Mouse (Mus musculus): ENCODE data around the gene Cab39l.

The Cab39l gene

GRCm38 (mm10) chr14:59470781-59471180 is 30.0 kb downstream of the Cab39l start:
- H3K4me1 ChIP-seq (replicated peaks; ENCODE audit: low read depth, low read length), result peaks cover 8% of the 10 kb centered on the region
- no peaks in the 10 kb centered on the region; the same call in 1 of the 2 replicates for H3K36me3 ChIP-seq (ENCODE audit: insufficient read depth, low read length)
- TF ChIP-seq CTCF (conservative IDR thresholded peaks at IDR 0.05; ENCODE audit: low read length) (no peak), NANOG (IDR thresholded peaks at IDR 0.05; ENCODE audit: borderline replicate concordance, low read length) (no peak), POU5F1 (IDR thresholded peaks at IDR 0.05; ENCODE audit: borderline replicate concordance, low read length) (no peak)
- H3K9me3 ChIP-seq (ENCODE audit: low read length), result no peaks in the 10 kb centered on the region
- no peak overlapping the region for H3K4me3 ChIP-seq (replicated peaks; ENCODE audit: low read length)
- no peaks in the 10 kb centered on the region for H3K27me3 ChIP-seq (ENCODE audit: insufficient read depth, low read length)

- TF ChIP-seq POU5F1 (IDR thresholded peaks at IDR 0.05; ENCODE audit: borderline replicate concordance, low read length) (no peak), NANOG (IDR thresholded peaks at IDR 0.05; ENCODE audit: borderline replicate concordance, low read length) (no peak), CTCF (conservative IDR thresholded peaks at IDR 0.05; ENCODE audit: low read length) (no peak)
- H3K4me3 ChIP-seq (replicated peaks; ENCODE audit: low read length), result no peak overlapping the region
- H3K36me3 ChIP-seq (ENCODE audit: insufficient read depth, low read length), result no peaks in the 10 kb centered on the region
- H3K9me3 ChIP-seq (ENCODE audit: low read length), result no peaks in the 10 kb centered on the region
- no peaks in the 10 kb centered on the region for H3K27me3 ChIP-seq (ENCODE audit: insufficient read depth, low read length)
- H3K4me1 ChIP-seq (replicated peaks; ENCODE audit: low read depth, low read length), result no peaks in the 10 kb centered on the region
Measured at GRCm38 (mm10) chr14:59478699-59479098, 37.9 kb downstream of the Cab39l start.

DNA sequence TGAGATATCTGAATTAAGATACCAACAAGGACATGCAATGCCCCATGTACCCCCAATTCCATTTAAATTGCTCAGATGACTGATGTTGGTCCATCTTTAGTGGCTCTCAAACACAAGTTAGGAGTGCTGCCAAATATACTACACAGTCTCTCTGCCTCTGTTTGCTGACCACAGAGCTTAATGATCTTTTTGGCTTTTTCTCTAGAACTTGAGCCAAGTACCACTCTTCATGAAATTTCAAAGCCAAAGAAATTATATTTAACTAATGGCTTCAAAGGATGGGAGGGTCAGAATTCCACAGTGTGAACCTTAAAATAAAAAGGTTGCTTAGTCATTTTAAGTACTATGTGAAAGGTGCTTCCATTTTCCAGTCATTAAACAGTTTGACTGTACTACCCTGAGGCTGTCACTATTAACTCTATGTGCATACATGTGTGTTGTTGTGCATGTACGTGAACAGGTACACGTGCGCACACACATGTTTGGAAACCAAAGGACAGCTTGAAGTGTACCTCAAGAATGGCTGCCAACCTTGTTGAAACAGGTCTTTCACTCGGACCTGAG is 44.6 kb downstream of the Cab39l start:
- no peak for TF ChIP-seq CTCF (conservative IDR thresholded peaks at IDR 0.05; ENCODE audit: low read length)

GRCm38 (mm10) chr14:59492376-59492775 is 51.6 kb downstream of the Cab39l start:
- H3K27me3 ChIP-seq (ENCODE audit: insufficient read depth, low read length), result no peaks in the 10 kb centered on the region
- TF ChIP-seq CTCF (conservative IDR thresholded peaks at IDR 0.05; ENCODE audit: low read length) (no peak), POU5F1 (IDR thresholded peaks at IDR 0.05; ENCODE audit: borderline replicate concordance, low read length) (no peak), NANOG (IDR thresholded peaks at IDR 0.05; ENCODE audit: borderline replicate concordance, low read length) (no peak)
- no peaks in the 10 kb centered on the region for H3K9me3 ChIP-seq (ENCODE audit: low read length)
- H3K36me3 ChIP-seq (ENCODE audit: insufficient read depth, low read length), result no peaks in the 10 kb centered on the region
- H3K4me1 ChIP-seq (replicated peaks; ENCODE audit: low read depth, low read length), result no peaks in the 10 kb centered on the region
- H3K4me3 ChIP-seq (replicated peaks; ENCODE audit: low read length), result no peak overlapping the region

More for the DNA sequence above, 44.6 kb downstream of the Cab39l start:
- Histone ChIP-seq H3K4me3 (replicated peaks; ENCODE audit: low read length) (no peak overlapping the region), H3K9me3 (ENCODE audit: low read length) (no peaks in the 10 kb centered on the region), H3K27me3 (ENCODE audit: insufficient read depth, low read length) (no peaks in the 10 kb centered on the region), H3K36me3 (ENCODE audit: insufficient read depth, low read length) (no peaks in the 10 kb centered on the region), H3K4me1 (replicated peaks; ENCODE audit: low read depth, low read length) (no peaks in the 10 kb centered on the region)

DNA sequence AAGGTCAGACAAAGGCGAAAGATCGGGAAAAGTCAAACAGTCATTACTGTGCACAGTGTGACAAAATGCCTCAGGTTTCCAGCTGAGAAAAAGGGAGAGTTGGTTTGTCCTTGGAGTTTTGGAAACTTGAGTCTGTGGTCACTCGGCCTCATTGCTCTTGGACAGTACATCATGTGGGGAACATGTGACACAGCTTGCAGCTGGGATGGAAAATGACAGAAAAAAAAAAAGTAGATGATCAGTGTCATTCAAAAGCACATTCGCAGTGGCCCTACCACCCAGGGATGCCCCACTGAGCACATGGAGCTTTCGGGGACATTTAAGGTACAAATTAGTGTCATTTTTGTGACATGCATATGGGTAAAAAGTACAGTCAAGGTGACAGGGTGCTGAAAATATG is 57.2 kb downstream of the Cab39l start:
- Histone ChIP-seq H3K27me3 (ENCODE audit: insufficient read depth, low read length) (no peaks in the 10 kb centered on the region), H3K36me3 (ENCODE audit: insufficient read depth, low read length) (0 out of 2 replicates have a peak, but pooled peaks cover 2% of the 10 kb centered on the region), H3K9me3 (ENCODE audit: low read length) (no peaks in the 10 kb centered on the region), H3K4me3 (replicated peaks; ENCODE audit: low read length) (no peak overlapping the region), H3K4me1 (replicated peaks; ENCODE audit: low read depth, low read length) (no peaks in the 10 kb centered on the region)
- TF ChIP-seq NANOG (IDR thresholded peaks at IDR 0.05; ENCODE audit: borderline replicate concordance, low read length) (no peak), POU5F1 (IDR thresholded peaks at IDR 0.05; ENCODE audit: borderline replicate concordance, low read length) (no peak), CTCF (conservative IDR thresholded peaks at IDR 0.05; ENCODE audit: low read length) (no peak)

DNA sequence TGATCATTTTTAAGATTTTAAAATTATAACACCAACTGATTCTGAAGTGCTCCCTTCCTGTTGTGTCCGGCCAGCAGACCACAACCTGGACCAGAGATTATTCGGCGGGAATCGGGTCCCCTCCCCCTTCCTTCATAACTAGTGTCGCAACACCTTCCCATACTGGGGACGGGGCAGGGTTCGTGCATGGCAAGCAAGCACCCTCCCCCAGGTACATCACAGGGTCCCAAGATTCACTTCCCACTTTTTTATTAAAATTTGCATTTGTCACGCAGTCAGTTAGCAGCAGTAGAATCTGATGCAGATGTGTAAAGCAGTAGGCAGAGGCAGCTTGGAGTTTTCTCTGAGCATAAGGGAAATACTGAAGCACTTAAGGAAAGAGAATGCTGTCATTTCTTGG is 64.1 kb downstream of the Cab39l start:
- no peak for TF ChIP-seq CTCF (conservative IDR thresholded peaks at IDR 0.05; ENCODE audit: low read length)
- no peak for TF ChIP-seq NANOG (IDR thresholded peaks at IDR 0.05; ENCODE audit: borderline replicate concordance, low read length)
- no peak for TF ChIP-seq POU5F1 (IDR thresholded peaks at IDR 0.05; ENCODE audit: borderline replicate concordance, low read length)
- no peaks in the 10 kb centered on the region for H3K4me1 ChIP-seq (replicated peaks; ENCODE audit: low read depth, low read length)
- no peaks in the 10 kb centered on the region for H3K27me3 ChIP-seq (ENCODE audit: insufficient read depth, low read length)
- H3K9me3 ChIP-seq (ENCODE audit: low read length), result no peaks in the 10 kb centered on the region
- no peak overlapping the region for H3K4me3 ChIP-seq (replicated peaks; ENCODE audit: low read length)
- H3K36me3 ChIP-seq (ENCODE audit: insufficient read depth, low read length), result 0 out of 2 replicates have a peak, but pooled peaks cover 3% of the 10 kb centered on the region

- Histone ChIP-seq H3K9me3 (ENCODE audit: low read length) (no peaks in the 10 kb centered on the region), H3K4me1 (replicated peaks; ENCODE audit: low read depth, low read length) (no peaks in the 10 kb centered on the region), H3K27me3 (ENCODE audit: insufficient read depth, low read length) (no peaks in the 10 kb centered on the region), H3K4me3 (replicated peaks; ENCODE audit: low read length) (no peak overlapping the region), H3K36me3 (ENCODE audit: insufficient read depth, low read length) (0 out of 2 replicates have a peak, but pooled peaks cover 3% of the 10 kb centered on the region)
- TF ChIP-seq POU5F1 (IDR thresholded peaks at IDR 0.05; ENCODE audit: borderline replicate concordance, low read length) (no peak), NANOG (IDR thresholded peaks at IDR 0.05; ENCODE audit: borderline replicate concordance, low read length) (no peak), CTCF (conservative IDR thresholded peaks at IDR 0.05; ENCODE audit: low read length) (no peak)
Measured at GRCm38 (mm10) chr14:59506139-59506538, 65.4 kb downstream of the Cab39l start.

- Histone ChIP-seq H3K9me3 (ENCODE audit: low read length) (no peaks in the 10 kb centered on the region), H3K36me3 (ENCODE audit: insufficient read depth, low read length) (no peaks in the 10 kb centered on the region), H3K27me3 (ENCODE audit: insufficient read depth, low read length) (no peaks in the 10 kb centered on the region), H3K4me1 (replicated peaks; ENCODE audit: low read depth, low read length) (no peaks in the 10 kb centered on the region), H3K4me3 (replicated peaks; ENCODE audit: low read length) (no peak overlapping the region)
- TF ChIP-seq CTCF (conservative IDR thresholded peaks at IDR 0.05; ENCODE audit: low read length) (no peak), POU5F1 (IDR thresholded peaks at IDR 0.05; ENCODE audit: borderline replicate concordance, low read length) (no peak), NANOG (IDR thresholded peaks at IDR 0.05; ENCODE audit: borderline replicate concordance, low read length) (no peak)
Measured at GRCm38 (mm10) chr14:59513922-59514444, 73.2 kb downstream of the Cab39l start.

DNA sequence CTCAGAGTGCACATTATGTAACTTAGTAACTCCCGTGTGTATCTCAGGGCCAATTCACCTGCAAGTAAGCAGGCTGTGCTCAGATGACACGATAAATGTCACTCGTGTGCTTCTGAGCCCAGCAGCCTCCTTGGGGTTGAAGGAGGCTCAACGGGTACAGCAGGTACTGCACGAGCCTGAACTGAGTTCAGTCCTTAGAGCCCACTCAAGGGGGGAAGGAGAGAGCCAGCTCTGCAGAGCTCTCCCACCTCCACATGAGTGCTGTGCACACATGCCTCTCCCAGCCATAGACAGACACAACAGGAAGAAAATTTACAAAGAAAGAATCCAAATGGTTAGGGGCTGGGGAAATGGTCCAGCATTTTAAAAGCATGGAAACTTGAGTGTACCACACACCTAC is 85.1 kb downstream of the Cab39l start:
- Histone ChIP-seq H3K36me3 (ENCODE audit: insufficient read depth, low read length) (peaks cover 2% of the 10 kb centered on the region; the same call in 1 of the 2 replicates), H3K4me1 (replicated peaks; ENCODE audit: low read depth, low read length) (no peaks in the 10 kb centered on the region), H3K9me3 (ENCODE audit: low read length) (no peaks in the 10 kb centered on the region), H3K27me3 (ENCODE audit: insufficient read depth, low read length) (no peaks in the 10 kb centered on the region), H3K4me3 (replicated peaks; ENCODE audit: low read length) (no peak overlapping the region)
- TF ChIP-seq POU5F1 (IDR thresholded peaks at IDR 0.05; ENCODE audit: borderline replicate concordance, low read length), result no peak
- TF ChIP-seq NANOG (IDR thresholded peaks at IDR 0.05; ENCODE audit: borderline replicate concordance, low read length), result no peak
- TF ChIP-seq CTCF (conservative IDR thresholded peaks at IDR 0.05; ENCODE audit: low read length), result no peak

Data from E14TG2a.4 (cell line).